Mouse (Mus musculus) brain, embryonic 14.5 days (tissue): ENCODE measurements at regions not wholly inside any gene's neighbourhood (a gene's known extent, or its start where the extent isn't known, plus 50 kb on each side); places are given as distances from the start of the nearest gene placed in this dataset.

Source experiments
- CTCF ChIP-seq: fragments of 200-500 bp; IDR thresholded peaks from 2 replicates; pipeline ENCODE4 v1.5.1; 2012; ENCODE audit warnings: inconsistent platforms, mild to moderate bottlenecking, moderate library complexity, borderline replicate concordance; ENCODE audit not compliant: insufficient read depth, insufficient read length; ENCODE audit errors: extremely low read depth
- POLR2A ChIP-seq: fragments of 200-500 bp; IDR thresholded peaks from 2 replicates; pipeline ENCODE4 v1.6.1; 2012; ENCODE audit warnings: mild to moderate bottlenecking, inconsistent platforms, borderline replicate concordance; ENCODE audit not compliant: poor library complexity, insufficient read depth, insufficient read length, severe bottlenecking; ENCODE audit errors: extremely low read depth

DNA sequence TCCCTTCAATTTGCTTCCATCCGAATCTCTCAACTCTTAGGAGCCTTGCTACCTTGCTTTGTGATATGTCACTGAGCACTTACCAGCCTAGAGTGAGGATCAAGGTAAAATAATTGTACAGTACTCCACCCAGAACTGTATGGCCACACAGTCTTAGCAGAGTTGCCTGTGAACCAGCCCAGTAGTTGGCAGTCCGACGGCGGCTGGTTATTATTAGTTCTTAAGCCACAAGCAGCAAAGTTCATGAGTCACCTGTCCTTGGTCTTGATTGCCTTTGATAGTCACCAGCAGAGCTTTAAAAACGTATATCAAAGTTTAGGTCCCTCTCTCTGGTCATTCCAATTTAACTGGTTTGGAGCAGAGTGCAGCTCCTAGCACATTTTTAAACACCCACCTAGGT lies 109.1 kb downstream of the Icos start:
- TF ChIP-seq POLR2A (no peak), CTCF (no peak)
